Mouse (Mus musculus): ENCODE measurements around the gene Rmi2. TPM values are rescaled to one million over a fixed set of nuclear protein-coding genes. Genes with fewer than 3 reads are reported as not detected.
"Not testable (repeated sequence)": the region's sequence is repeated elsewhere in the genome, so short reads cannot be mapped to it uniquely, and the experiment has no call there.

Rmi2 gene
- polyA plus RNA-seq, 1 experiment: not detected

DNA sequence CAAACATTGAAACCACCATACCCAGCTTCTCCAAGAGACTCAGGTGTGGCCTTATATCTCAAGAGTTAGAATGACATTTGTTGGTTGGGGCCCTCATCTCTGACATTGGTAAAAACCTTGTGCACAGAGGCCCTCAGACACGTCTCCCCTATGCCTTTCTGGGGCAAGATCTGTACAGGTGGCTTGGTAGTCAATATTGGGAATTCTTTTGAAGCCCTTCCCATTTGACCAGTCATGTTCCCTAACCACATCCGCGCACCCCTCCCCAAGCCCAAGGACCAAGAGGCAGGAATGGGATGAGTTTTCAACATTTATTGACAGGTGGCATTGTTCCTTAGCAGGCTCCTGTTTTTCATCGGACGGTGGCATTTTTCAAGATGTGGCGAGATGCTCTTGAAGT is 38.8 kb upstream of the Rmi2 start, which contains the start of gene Prm2:
Gene Prm2, minus strand, starts transcription at position 101 of the 400 bp plus-strand sequence.
- H3K4me3 ChIP-seq (ENCODE audit: insufficient read depth, low read depth, low read length): no peak within 1 kb of the TSS
- H3K4me1 ChIP-seq (ENCODE audit: control insufficient read depth, insufficient read depth, low read length): no peaks in the 10 kb centered on the region
- TF ChIP-seq CTCF (IDR thresholded peaks at IDR 0.05; ENCODE audit: insufficient read depth, low read depth, low read length): no peak
- TF ChIP-seq POLR2A (IDR thresholded peaks at IDR 0.05; ENCODE audit: insufficient read depth, low read depth, low read length): no peak
- WGBS: 90% methylated on average over 6 of the region's 6 CpGs
- no peak within 1 kb of the TSS for H3K27ac ChIP-seq (ENCODE audit: insufficient read depth, low read depth, low read length)

GRCm38 (mm10) chr16:10802420-10802819 is 32.4 kb upstream of the Rmi2 start:
- WGBS: 91% methylated on average over 3 of the region's 3 CpGs
- not testable (repeated sequence) for H3K4me3 ChIP-seq (ENCODE audit: insufficient read depth, low read depth, low read length); H3K4me1 ChIP-seq (ENCODE audit: control insufficient read depth, insufficient read depth, low read length); H3K27ac ChIP-seq (ENCODE audit: insufficient read depth, low read depth, low read length)

- Histone ChIP-seq H3K27ac (ENCODE audit: insufficient read depth, low read depth, low read length) (no peak within 1 kb of the TSS), H3K4me1 (ENCODE audit: control insufficient read depth, insufficient read depth, low read length) (no peaks in the 10 kb centered on the region), H3K4me3 (ENCODE audit: insufficient read depth, low read depth, low read length) (no peak within 1 kb of the TSS)
- TF ChIP-seq POLR2A (IDR thresholded peaks at IDR 0.05; ENCODE audit: insufficient read depth, low read depth, low read length) (no peak), CTCF (IDR thresholded peaks at IDR 0.05; ENCODE audit: insufficient read depth, low read depth, low read length) (no peak)
- WGBS: 79% methylated on average over 10 of the region's 10 CpGs
Measured at GRCm38 (mm10) chr16:10805789-10806527, 28.9 kb upstream of the Rmi2 start, which contains the start of gene Prm1. Gene Prm1 (minus strand): TSS chr16:10805839.

DNA sequence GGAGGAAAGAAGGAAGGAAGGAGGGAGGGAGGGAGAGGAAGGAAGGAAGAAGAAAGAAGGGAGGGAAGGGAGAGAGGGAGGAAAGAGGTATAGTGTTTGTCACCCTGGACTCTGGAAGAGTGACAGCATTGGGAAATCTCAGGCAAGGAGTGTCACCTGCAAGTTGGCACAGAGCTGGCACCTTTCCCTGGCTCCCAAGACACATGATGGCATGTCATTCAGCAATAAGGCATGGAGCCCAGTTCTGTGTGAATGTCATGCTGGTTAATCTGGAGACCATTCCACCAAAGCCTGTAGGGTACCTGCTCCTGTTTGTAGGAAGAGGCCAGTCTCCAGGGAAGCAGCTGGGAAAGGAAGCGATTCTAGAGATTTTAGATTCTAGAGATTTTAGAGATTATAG is 24.5 kb upstream of the Rmi2 start:
- no peak for TF ChIP-seq POLR2A (IDR thresholded peaks at IDR 0.05; ENCODE audit: insufficient read depth, low read depth, low read length)
- TF ChIP-seq CTCF (IDR thresholded peaks at IDR 0.05; ENCODE audit: insufficient read depth, low read depth, low read length): no peak
- Histone ChIP-seq H3K4me1 (ENCODE audit: control insufficient read depth, insufficient read depth, low read length) (no peaks in the 10 kb centered on the region), H3K4me3 (ENCODE audit: insufficient read depth, low read depth, low read length) (no peak overlapping the region), H3K27ac (ENCODE audit: insufficient read depth, low read depth, low read length) (no peak overlapping the region)
- WGBS: 96% methylated on average over 1 of the region's 1 CpGs

- TF ChIP-seq CTCF (IDR thresholded peaks at IDR 0.05; ENCODE audit: insufficient read depth, low read depth, low read length) (no peak), POLR2A (IDR thresholded peaks at IDR 0.05; ENCODE audit: insufficient read depth, low read depth, low read length) (no peak)
- no peaks in the 10 kb centered on the region for H3K4me1 ChIP-seq (ENCODE audit: control insufficient read depth, insufficient read depth, low read length)
- no peak within 1 kb of the TSS for H3K27ac ChIP-seq (ENCODE audit: insufficient read depth, low read depth, low read length)
- no peak within 1 kb of the TSS for H3K4me3 ChIP-seq (ENCODE audit: insufficient read depth, low read depth, low read length)
- 89% methylated on average over 2 of the region's 2 CpGs for WGBS
Measured at GRCm38 (mm10) chr16:10812865-10813371, 21.9 kb upstream of the Rmi2 start, which contains the start of gene Gm11172. Gene Gm11172 (plus strand): TSS chr16:10812915.

- Histone ChIP-seq H3K4me1 (ENCODE audit: control insufficient read depth, insufficient read depth, low read length) (no peaks in the 10 kb centered on the region), H3K4me3 (ENCODE audit: insufficient read depth, low read depth, low read length) (no peak overlapping the region), H3K27ac (ENCODE audit: insufficient read depth, low read depth, low read length) (no peak overlapping the region)
- TF ChIP-seq CTCF (IDR thresholded peaks at IDR 0.05; ENCODE audit: insufficient read depth, low read depth, low read length) (no peak), POLR2A (IDR thresholded peaks at IDR 0.05; ENCODE audit: insufficient read depth, low read depth, low read length) (no peak)
- WGBS: 84% methylated on average over 4 of the region's 4 CpGs
Measured at GRCm38 (mm10) chr16:10813726-10814125, 21.1 kb upstream of the Rmi2 start.

DNA sequence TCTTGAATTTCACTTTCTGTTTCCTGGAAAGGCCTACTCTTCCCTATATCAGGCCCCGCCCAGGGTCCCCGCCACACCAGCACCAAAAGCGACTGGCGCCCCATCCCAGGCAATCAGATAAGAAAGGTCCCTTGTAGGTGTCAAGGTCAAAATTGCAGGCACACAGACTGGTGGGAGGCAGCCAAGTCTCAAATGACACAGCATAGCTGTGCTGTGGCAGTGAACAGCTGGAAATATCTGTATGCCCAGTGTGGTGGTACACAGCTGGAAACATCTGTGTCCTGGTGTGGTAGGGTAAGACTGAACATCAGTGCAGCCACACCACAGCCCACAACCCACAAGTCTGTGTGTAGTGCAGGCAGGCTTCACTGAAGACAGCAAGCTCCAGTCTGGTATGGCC is 20.0 kb upstream of the Rmi2 start:
- no peak overlapping the region for H3K27ac ChIP-seq (ENCODE audit: insufficient read depth, low read depth, low read length)
- H3K4me3 ChIP-seq (ENCODE audit: insufficient read depth, low read depth, low read length): no peak overlapping the region
- WGBS: 98% methylated on average over 4 of the region's 4 CpGs
- H3K4me1 ChIP-seq (ENCODE audit: control insufficient read depth, insufficient read depth, low read length): no peaks in the 10 kb centered on the region
- TF ChIP-seq POLR2A (IDR thresholded peaks at IDR 0.05; ENCODE audit: insufficient read depth, low read depth, low read length): no peak
- TF ChIP-seq CTCF (IDR thresholded peaks at IDR 0.05; ENCODE audit: insufficient read depth, low read depth, low read length): no peak

DNA sequence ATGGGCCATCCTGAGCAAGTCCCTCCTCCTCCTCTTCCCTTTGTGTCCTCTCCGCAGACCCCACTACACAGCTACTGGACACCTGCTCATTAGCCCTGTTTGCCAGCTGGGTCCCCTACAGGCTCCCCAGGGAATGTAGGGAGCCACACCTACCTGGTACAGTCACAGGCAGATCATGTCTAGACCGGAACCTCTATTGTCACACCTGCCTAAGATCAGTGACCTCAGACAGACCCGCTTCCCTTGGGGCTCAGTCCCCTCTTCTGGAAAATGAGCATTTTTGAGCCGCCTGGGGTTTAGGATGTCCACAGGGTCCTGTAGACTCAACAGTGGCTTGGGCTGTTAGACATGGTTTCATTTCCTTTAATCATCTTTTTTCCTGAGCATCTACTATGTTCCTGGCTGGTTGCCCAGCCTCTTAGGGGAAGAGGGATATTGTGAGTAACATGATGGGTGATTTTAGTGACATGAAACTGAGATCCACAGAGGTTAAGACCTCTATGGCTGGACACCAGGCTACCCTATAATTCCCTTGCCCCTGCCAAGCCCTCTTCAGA is 16.2 kb upstream of the Rmi2 start:
- no peak overlapping the region for H3K4me3 ChIP-seq (ENCODE audit: insufficient read depth, low read depth, low read length)
- TF ChIP-seq CTCF (IDR thresholded peaks at IDR 0.05; ENCODE audit: insufficient read depth, low read depth, low read length) (no peak), POLR2A (IDR thresholded peaks at IDR 0.05; ENCODE audit: insufficient read depth, low read depth, low read length) (no peak)
- no peak overlapping the region for H3K27ac ChIP-seq (ENCODE audit: insufficient read depth, low read depth, low read length)
- 85% methylated on average over 4 of the region's 4 CpGs for WGBS
- no peaks in the 10 kb centered on the region for H3K4me1 ChIP-seq (ENCODE audit: control insufficient read depth, insufficient read depth, low read length)

GRCm38 (mm10) chr16:10819966-10820365 is 14.9 kb upstream of the Rmi2 start:
- TF ChIP-seq POLR2A (IDR thresholded peaks at IDR 0.05; ENCODE audit: insufficient read depth, low read depth, low read length): no peak
- TF ChIP-seq CTCF (IDR thresholded peaks at IDR 0.05; ENCODE audit: insufficient read depth, low read depth, low read length): no peak
- Histone ChIP-seq H3K4me3 (ENCODE audit: insufficient read depth, low read depth, low read length) (no peak overlapping the region), H3K4me1 (ENCODE audit: control insufficient read depth, insufficient read depth, low read length) (no peaks in the 10 kb centered on the region), H3K27ac (ENCODE audit: insufficient read depth, low read depth, low read length) (no peak overlapping the region)
- 90% methylated on average over 3 of the region's 3 CpGs for WGBS
